Mouse (Mus musculus): ENCODE data around the gene Ntn4. TPM values are rescaled to one million over a fixed set of nuclear protein-coding genes. Genes with fewer than 3 reads are reported as not detected.
A peak's percentile ranks its signal among the peaks of the same experiment; 100 is the strongest.
"Not testable (repeated sequence)": the region's sequence is repeated elsewhere in the genome, so short reads cannot be mapped to it uniquely, and the experiment has no call there.

The Ntn4 gene
- total RNA-seq, 4 experiments from 2014 or later, result 4.6 to 7.7 (median 6.2) TPM

- DNase-seq (ENCODE audit: low spot score in 2 of 2), result no peak
Observed at GRCm38 (mm10) chr10:93683896-93684295, 43.4 kb downstream of the Ntn4 start.

GRCm38 (mm10) chr10:93685416-93685815 is 44.9 kb downstream of the Ntn4 start:
- not testable (repeated sequence) for DNase-seq (ENCODE audit: low spot score in 2 of 2)

- no peak for DNase-seq (ENCODE audit: low spot score in 2 of 2)
Observed at GRCm38 (mm10) chr10:93686579-93686978, 46.1 kb downstream of the Ntn4 start.

GRCm38 (mm10) chr10:93687781-93688180 is 47.3 kb downstream of the Ntn4 start:
- no peak for DNase-seq (ENCODE audit: low spot score in 2 of 2)

- peak in 1 of 2 experiments; percentile 21 for DNase-seq (ENCODE audit: low spot score in 2 of 2)
Observed at GRCm38 (mm10) chr10:93688306-93689171, 48.1 kb downstream of the Ntn4 start.

- no peak for DNase-seq (ENCODE audit: low spot score in 2 of 2)
Observed at GRCm38 (mm10) chr10:93691344-93691743, 50.9 kb downstream of the Ntn4 start.

- DNase-seq (ENCODE audit: low spot score in 2 of 2), result no peak
Observed at GRCm38 (mm10) chr10:93695043-93695791, 54.7 kb downstream of the Ntn4 start.

- no peak for DNase-seq (ENCODE audit: low spot score in 2 of 2)
Observed at GRCm38 (mm10) chr10:93696001-93696400, 55.5 kb downstream of the Ntn4 start.

- DNase-seq (ENCODE audit: low spot score in 2 of 2), result no peak
Observed at GRCm38 (mm10) chr10:93697866-93698483, 57.5 kb downstream of the Ntn4 start.

GRCm38 (mm10) chr10:93699689-93700478 is 59.4 kb downstream of the Ntn4 start:
- no peak for DNase-seq (ENCODE audit: low spot score in 2 of 2)

GRCm38 (mm10) chr10:93700589-93701363 is 60.3 kb downstream of the Ntn4 start:
- DNase-seq (ENCODE audit: low spot score in 2 of 2), result no peak

GRCm38 (mm10) chr10:93703946-93704345 is 63.5 kb downstream of the Ntn4 start:
- no peak for DNase-seq (ENCODE audit: low spot score in 2 of 2)

GRCm38 (mm10) chr10:93707149-93708075 is 66.9 kb downstream of the Ntn4 start:
- no peak for DNase-seq (ENCODE audit: low spot score in 2 of 2)

GRCm38 (mm10) chr10:93708076-93708473 is 67.6 kb downstream of the Ntn4 start:
- DNase-seq (ENCODE audit: low spot score in 2 of 2), result no peak

- DNase-seq (ENCODE audit: low spot score in 2 of 2), result no peak
Observed at GRCm38 (mm10) chr10:93708515-93708914, 68.0 kb downstream of the Ntn4 start.

- DNase-seq (ENCODE audit: low spot score in 2 of 2), result no peak
Observed at GRCm38 (mm10) chr10:93709536-93709935, 69.1 kb downstream of the Ntn4 start.

GRCm38 (mm10) chr10:93721625-93722337 is 81.3 kb downstream of the Ntn4 start:
- DNase-seq (ENCODE audit: low spot score in 2 of 2), result no peak

- no peak for DNase-seq (ENCODE audit: low spot score in 2 of 2)
Observed at GRCm38 (mm10) chr10:93723942-93724542, 83.6 kb downstream of the Ntn4 start.
